Mouse (Mus musculus) spleen, postnatal 4 days (tissue): Measurements from ENCODE around the gene Hoxc8.

ENCODE experiments used
- DNase-seq, 2 experiments: peaks; one replicate each; pipeline ENCODE4 v3.0.0; 2022; ENCODE audit warnings: low spot score in 2 of 2

The Hoxc8 gene

GRCm38 (mm10) chr15:102965003-102965891 lies 25.2 kb upstream of the Hoxc8 start:
- no peak for DNase-seq

- DNase-seq, result peak; percentile 52 to 79
Measured at GRCm38 (mm10) chr15:102965892-102966775, 24.3 kb upstream of the Hoxc8 start.

- DNase-seq, result no peak
Measured at GRCm38 (mm10) chr15:102966776-102967311, 23.6 kb upstream of the Hoxc8 start, which contains the start of gene Hoxc10. Hoxc10 (plus strand) TSS chr15:102966796.

GRCm38 (mm10) chr15:102967312-102967510 lies 23.2 kb upstream of the Hoxc8 start, which contains the start of gene Hoxc5:
Hoxc5 (plus strand) TSS chr15:102967443.
- no peak for DNase-seq

- no peak for DNase-seq
Measured at GRCm38 (mm10) chr15:102967511-102968397, 22.7 kb upstream of the Hoxc8 start.

GRCm38 (mm10) chr15:102969296-102969695 lies 21.1 kb upstream of the Hoxc8 start:
- DNase-seq, result no peak

- no peak for DNase-seq
Measured at GRCm38 (mm10) chr15:102970740-102971139, 19.7 kb upstream of the Hoxc8 start.

- no peak for DNase-seq
Measured at GRCm38 (mm10) chr15:102972254-102972653, 18.2 kb upstream of the Hoxc8 start.

- DNase-seq, result no peak
Measured at GRCm38 (mm10) chr15:102972753-102973152, 17.7 kb upstream of the Hoxc8 start.

- DNase-seq, result no peak
Measured at GRCm38 (mm10) chr15:102975034-102975433, 15.4 kb upstream of the Hoxc8 start.

- DNase-seq, result no peak
Measured at GRCm38 (mm10) chr15:102975688-102976111, 14.7 kb upstream of the Hoxc8 start.

- DNase-seq, result no peak
Measured at GRCm38 (mm10) chr15:102976171-102976570, 14.2 kb upstream of the Hoxc8 start, which contains the start of gene Hoxc9. Hoxc9 (plus strand) TSS chr15:102976439.

GRCm38 (mm10) chr15:102976631-102977422 lies 13.6 kb upstream of the Hoxc8 start:
- DNase-seq, result no peak

- no peak for DNase-seq
Measured at GRCm38 (mm10) chr15:102977423-102977974, 12.9 kb upstream of the Hoxc8 start.

- no peak for DNase-seq
Measured at GRCm38 (mm10) chr15:102978615-102979515, 11.5 kb upstream of the Hoxc8 start.

GRCm38 (mm10) chr15:102979936-102980335 lies 10.5 kb upstream of the Hoxc8 start:
- no peak for DNase-seq

GRCm38 (mm10) chr15:102980352-102980751 lies 10.1 kb upstream of the Hoxc8 start:
- DNase-seq, result no peak

GRCm38 (mm10) chr15:102980912-102981311 lies 9.5 kb upstream of the Hoxc8 start:
- DNase-seq, result no peak
